Mouse (Mus musculus): ENCODE results near the gene Pou3f1.

Pou3f1 gene

GRCm38 (mm10) chr4:124709961-124710446 lies 53.4 kb downstream of the Pou3f1 start:
- DNase-seq (ENCODE audit: low read depth, low spot score), result peak; percentile 64

Measured in ES-CJ7 (cell line).